Comparison of ENCODE assay signal across 9 mouse cellular contexts in genomic region chr10:18070144-18070543, GRCm38 (mm10). TPM values are rescaled to one million over a fixed set of nuclear protein-coding genes. Genes with fewer than 3 reads are reported as not detected.
DNase-seq lines count a peak whose midpoint lies in the region; ATAC-seq and TF ChIP-seq lines count a peak whose summit lies in the region.
"Had no signal": no experiment of that assay in that cellular context is flagged by ENCODE, and none has a peak within 500 bp of the region (broad histone marks: within the 10 kb centered on the region; RNA-seq: fewer than 3 reads in every experiment).

No protein-coding gene starts in this region.

- no peaks in the 10 kb centered on the region for H3K36me3 ChIP-seq in lung, embryonic 14.5 days (ENCODE audit: insufficient read depth)
- H3K36me3 ChIP-seq in macrophage (ENCODE audit: inconsistent target): no peaks in the 10 kb centered on the region
- no peaks in the 10 kb centered on the region for H3K36me3 ChIP-seq in liver, embryonic 11.5 days (ENCODE audit: control insufficient read depth, insufficient read depth, low read length)

- H3K4me3 ChIP-seq in lung, embryonic 14.5 days (ENCODE audit: low read depth, low read length): no peak overlapping the region
- no peak overlapping the region for H3K4me3 ChIP-seq in macrophage (ENCODE audit: inconsistent target)
- no peak overlapping the region for H3K4me3 ChIP-seq in liver, embryonic 11.5 days (ENCODE audit: low read depth, low read length)
- H3K4me3 ChIP-seq: megakaryocyte, embryonic 14.5 days had no signal

- no peak overlapping the region for H3K27ac ChIP-seq in lung, embryonic 14.5 days (ENCODE audit: low read depth)
- H3K27ac ChIP-seq in macrophage: peak overlapping the region; percentile 12
- no peak overlapping the region for H3K27ac ChIP-seq in liver, embryonic 11.5 days (ENCODE audit: low read depth, low read length)

- no peak for ATAC-seq in lung, embryonic 14.5 days (ENCODE audit: insufficient read depth)
- peak; percentile 30 to 37; a peak in 3 of 4 replicates for ATAC-seq in hematopoietic stem cell, adult 5-6 weeks (replicated peaks in 1 of 2; ENCODE audit: insufficient read depth in 1 of 2, low FRiP score in 2 of 2, low TSS enrichment in 1 of 2, low read depth in 1 of 2, poor library complexity in 2 of 2, severe bottlenecking in 2 of 2)
- no peak for ATAC-seq in liver, embryonic 11.5 days (replicated peaks; ENCODE audit: low FRiP score)

- no peak overlapping the region for H3K9ac ChIP-seq in lung, embryonic 14.5 days
- no peak overlapping the region for H3K9ac ChIP-seq in liver, embryonic 11.5 days (ENCODE audit: low read depth, low read length)

- H3K9me3 ChIP-seq in lung, embryonic 14.5 days (ENCODE audit: low read depth, low read length): no peaks in the 10 kb centered on the region
- no peaks in the 10 kb centered on the region for H3K9me3 ChIP-seq in liver, embryonic 11.5 days (ENCODE audit: control insufficient read depth, low read length)
- H3K9me3 ChIP-seq: megakaryocyte, embryonic 14.5 days had no signal

- H3K4me1 ChIP-seq in lung, embryonic 14.5 days (ENCODE audit: insufficient read depth): no peaks in the 10 kb centered on the region; the same call in 1 of the 2 replicates
- peaks cover 18% of the 10 kb centered on the region for H3K4me1 ChIP-seq in liver, embryonic 11.5 days (replicated peaks; ENCODE audit: control insufficient read depth, insufficient read depth, low read length)

- no peak overlapping the region for H3K4me2 ChIP-seq in lung, embryonic 14.5 days
- H3K4me2 ChIP-seq in liver, embryonic 11.5 days: no peak overlapping the region

- 57% methylated on average over 3 of the region's 3 CpGs for WGBS in lung, embryonic 14.5 days
- WGBS in macrophage (ENCODE audit: missing documents): 13% methylated on average over 3 of the region's 3 CpGs
- 80% methylated on average over 3 of the region's 3 CpGs for WGBS in liver, embryonic 11.5 days

- H3K79me2 ChIP-seq in macrophage (ENCODE audit: inconsistent target): peaks cover 90% of the 10 kb centered on the region

- peak; percentile 23 for DNase-seq in lung, embryonic 14.5 days
- no peak for DNase-seq in lung, postnatal 25 days (ENCODE audit: low spot score)
- DNase-seq in cerebellum, postnatal 14 days: peak; percentile 27 to 29
- no peak for DNase-seq in embryo, embryonic 10.5 days (ENCODE audit: low spot score)
- no peak for DNase-seq in liver, embryonic 11.5 days (ENCODE audit: low spot score)
- DNase-seq in adrenal gland, postnatal 25 days: no peak

- H3K27me3 ChIP-seq in lung, embryonic 14.5 days (ENCODE audit: insufficient read depth, low read length): no peaks in the 10 kb centered on the region
- no peaks in the 10 kb centered on the region for H3K27me3 ChIP-seq in liver, embryonic 11.5 days (replicated peaks; ENCODE audit: control insufficient read depth, insufficient read depth, low read length)
- H3K27me3 ChIP-seq: megakaryocyte, embryonic 14.5 days had no signal

- TF ChIP-seq CTCF in lung, embryonic 14.5 days (IDR thresholded peaks at IDR 0.05; ENCODE audit: low read depth): no peak

RNA-seq across cellular contexts. Expression of gene Reps1, which starts 14.5 kb away (rescaled TPM):
- 27.7 and 32.5 TPM in 2 replicates for polyA plus RNA-seq in lung, embryonic 14.5 days (2014; fragmentation: Nextera tagmentation; extraction: Ambion mirVana)
- total RNA-seq in hematopoietic stem cell, adult 5-6 weeks (2017): 72.3 and 81.3 TPM in 2 replicates
- total RNA-seq in macrophage (2018; cell fraction: chromatin; rRNA removed): 100 to 1,000 TPM in 16 of 26 experiments, 10 to 100 TPM in 10; 75.3 to 236 (median 110) TPM
- 10 to 100 TPM; 25.1 to 71.1 (median 38.0) TPM for total RNA-seq in macrophage (2018; cell fraction: cytosol; rRNA removed)
- 100 to 1,000 TPM in 7 of 26 experiments, 10 to 100 TPM in 19; 63.7 to 206 (median 82.0) TPM for total RNA-seq in macrophage (2018; cell fraction: nucleus; rRNA removed)
- 21.5 to 32.9 TPM (median 28.9 TPM) in 3 replicates for polyA plus RNA-seq in macrophage (2018)
- 13.3 and 17.8 TPM in 2 replicates for polyA plus RNA-seq in liver, embryonic 11.5 days (2014; fragmentation: Nextera tagmentation; extraction: Ambion mirVana)
- total RNA-seq in adrenal gland, postnatal 25 days (2021): 38.5 and 41.3 TPM in 2 replicates

RNA-seq across cellular contexts. Expression of gene Abracl, which starts 47.1 kb away (rescaled TPM):
- 142 and 165 TPM in 2 replicates for polyA plus RNA-seq in lung, embryonic 14.5 days (2014; fragmentation: Nextera tagmentation; extraction: Ambion mirVana)
- 233 and 268 TPM in 2 replicates for total RNA-seq in hematopoietic stem cell, adult 5-6 weeks (2017)
- total RNA-seq in macrophage (2018; cell fraction: chromatin; rRNA removed): 100 to 1,000 TPM in 4 of 26 experiments, 10 to 100 TPM in 22; 10.5 to 239 (median 57.1) TPM
- 100 to 1,000 TPM; 116 to 314 (median 173) TPM for total RNA-seq in macrophage (2018; cell fraction: cytosol; rRNA removed)
- total RNA-seq in macrophage (2018; cell fraction: nucleus; rRNA removed): 100 to 1,000 TPM in 14 of 26 experiments, 10 to 100 TPM in 12; 38.8 to 283 (median 110) TPM
- 133 to 163 TPM (median 154 TPM) in 3 replicates for polyA plus RNA-seq in macrophage (2018)
- polyA plus RNA-seq in liver, embryonic 11.5 days (2014; fragmentation: Nextera tagmentation; extraction: Ambion mirVana): 109 and 115 TPM in 2 replicates
- 25.7 and 31.1 TPM in 2 replicates for total RNA-seq in adrenal gland, postnatal 25 days (2021)

Comparison
In these comparisons a context has a peak if more than half of its experiments do, and no peak if none do; other contexts are left out.
1. DNase-seq: peak in lung, embryonic 14.5 days (single experiment) and cerebellum, postnatal 14 days (2 of 2); none in lung, postnatal 25 days (single experiment), embryo, embryonic 10.5 days (single experiment), liver, embryonic 11.5 days (single experiment) and adrenal gland, postnatal 25 days (single experiment).
2. ATAC-seq: peak in hematopoietic stem cell, adult 5-6 weeks (2 of 2); none in lung, embryonic 14.5 days (single experiment) and liver, embryonic 11.5 days (single experiment).